Mouse (Mus musculus): Measurements from ENCODE around the gene Cttnbp2nl.

Cttnbp2nl gene

DNA sequence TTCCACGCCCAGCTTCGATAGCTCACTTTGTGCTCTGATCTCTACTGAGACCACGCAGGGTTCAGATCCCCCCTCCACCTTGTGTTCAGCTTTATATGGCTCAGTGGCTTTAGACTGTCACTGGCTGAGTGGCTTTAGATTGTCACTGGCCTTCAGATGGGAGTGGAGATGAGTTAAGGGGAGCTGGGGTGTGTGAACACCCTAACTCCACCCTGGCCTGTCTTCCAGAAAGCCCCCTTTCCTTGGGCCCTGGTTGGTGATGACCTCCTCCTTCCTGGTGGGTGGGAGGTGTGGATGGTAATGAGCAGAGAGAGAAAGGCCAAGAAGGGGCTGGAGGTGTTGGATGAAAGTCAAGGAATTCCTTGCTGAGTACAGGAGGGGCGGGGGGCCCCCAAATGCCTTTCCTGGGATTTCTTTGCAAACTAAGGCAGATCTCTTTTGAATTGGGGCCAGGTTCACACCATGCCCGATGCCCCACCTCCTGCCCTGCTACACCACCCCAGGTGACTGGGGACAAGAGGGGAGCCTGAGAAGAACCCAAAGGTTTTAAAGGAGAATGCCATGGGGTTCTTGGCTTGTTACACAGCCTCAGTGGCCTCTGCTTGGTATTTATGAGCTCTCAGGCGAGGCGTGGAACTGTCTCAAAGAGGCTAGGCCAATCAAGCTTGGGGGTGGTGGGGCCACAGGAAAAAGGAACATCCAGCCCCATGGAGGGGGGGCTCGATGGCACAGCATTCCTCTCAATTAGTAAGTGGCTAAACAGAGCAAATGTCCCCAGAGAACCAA lies 87.7 kb downstream of the Cttnbp2nl start:
- DNase-seq (ENCODE audit: low read depth, low spot score) = no peak

DNA sequence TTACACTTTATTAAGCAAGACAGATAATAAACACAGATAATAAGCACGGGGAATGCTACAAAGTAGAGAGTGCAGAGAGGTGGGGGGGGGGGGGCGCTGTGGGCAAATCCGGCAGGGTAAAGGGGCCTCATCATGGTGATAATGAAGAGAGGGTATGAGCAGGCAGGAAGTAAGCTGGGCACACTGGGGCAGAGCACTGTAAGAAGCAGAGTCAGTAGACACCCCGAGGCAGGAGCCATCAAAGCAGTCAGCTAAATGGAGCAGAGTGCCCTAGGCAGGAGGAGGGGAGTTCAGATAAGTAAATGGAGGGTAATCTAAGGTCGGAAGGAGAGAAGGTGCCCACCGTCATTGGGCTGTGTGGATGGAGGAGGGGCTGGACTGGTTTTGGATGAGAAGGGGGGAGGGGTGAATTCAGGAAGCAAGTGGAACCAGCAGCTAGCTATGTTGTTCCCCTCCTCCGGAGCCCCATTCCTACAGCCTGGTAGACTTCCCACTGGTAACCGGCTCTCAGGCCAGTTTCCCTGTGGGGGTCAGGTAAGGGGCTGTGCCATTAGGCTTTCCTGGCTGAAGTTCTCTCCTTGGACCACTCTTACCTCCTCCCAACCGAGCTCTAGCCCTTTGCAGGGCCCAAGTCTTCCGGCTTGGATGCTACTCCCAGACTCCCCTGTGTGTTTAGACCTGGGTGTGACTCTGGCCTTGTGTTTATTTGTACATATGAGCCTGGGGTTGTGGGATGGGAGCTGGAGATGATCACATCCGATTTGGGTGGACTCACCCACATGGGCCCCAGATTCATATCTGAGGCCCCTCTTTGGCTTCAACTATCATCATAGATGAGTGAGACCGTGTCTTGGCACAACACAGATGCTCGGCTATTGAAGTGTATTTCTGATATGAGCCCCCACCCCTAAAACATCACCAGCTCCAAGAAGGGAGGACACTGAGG lies 89.3 kb downstream of the Cttnbp2nl start:
- DNase-seq (ENCODE audit: low read depth, low spot score) = no peak

GRCm38 (mm10) chr3:104962866-104963265 lies 90.1 kb downstream of the Cttnbp2nl start:
- DNase-seq (ENCODE audit: low read depth, low spot score) = no peak

GRCm38 (mm10) chr3:104962141-104962611 lies 90.8 kb downstream of the Cttnbp2nl start:
- DNase-seq (ENCODE audit: low read depth, low spot score) = no peak

DNA sequence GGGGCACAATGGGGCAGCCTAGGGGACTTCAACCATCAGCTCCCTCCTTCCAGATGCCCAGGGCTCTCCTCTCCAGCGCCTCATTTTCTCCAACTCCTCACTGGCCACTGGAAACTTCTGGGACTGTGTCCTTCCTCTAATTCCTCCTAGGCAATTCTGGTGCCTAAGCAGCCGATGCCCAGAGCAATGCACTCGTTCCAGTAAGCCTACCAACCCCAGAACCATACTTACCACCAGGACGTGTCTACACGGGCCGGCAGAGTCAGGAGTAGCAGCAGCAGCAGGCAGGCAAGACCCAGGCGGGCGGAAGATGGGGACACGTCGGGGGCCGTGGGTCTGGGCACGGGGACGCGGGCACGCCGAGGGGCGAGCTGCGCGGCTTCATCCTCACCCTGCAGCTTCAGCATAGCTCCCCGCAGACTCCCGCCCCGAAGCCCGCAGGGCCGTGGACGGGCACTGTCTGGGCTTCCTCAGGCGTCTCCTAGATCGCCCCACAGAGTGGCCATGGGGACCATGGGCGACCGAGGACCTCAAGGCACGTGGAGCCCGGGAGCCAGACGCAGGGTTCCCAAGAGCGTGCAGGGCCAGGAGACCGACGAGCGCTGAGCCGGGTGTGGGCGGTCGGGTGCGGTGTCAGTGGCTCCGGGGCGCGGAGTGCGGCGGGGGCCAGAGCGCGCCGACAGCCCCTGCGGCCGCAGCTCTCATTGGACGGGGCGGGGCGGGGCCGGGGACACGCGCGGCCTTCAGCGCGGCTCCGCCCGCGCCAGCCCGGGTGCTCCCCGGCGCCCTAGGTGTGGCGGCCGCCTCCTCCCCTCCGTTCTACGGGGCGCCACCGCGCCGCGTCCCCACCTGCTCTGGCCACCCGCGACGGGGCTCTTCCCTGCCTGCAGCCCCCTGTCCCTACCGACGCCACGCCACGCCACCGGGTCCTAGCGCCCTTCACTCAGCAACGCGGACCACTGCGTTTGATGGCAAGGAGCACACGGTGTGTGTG lies 91.6 kb downstream of the Cttnbp2nl start, which contains the start of gene Wnt2b:
Gene Wnt2b, minus strand, starts transcription at position 856 of the 994 bp plus-strand sequence.
- DNase-seq (ENCODE audit: low read depth, low spot score) = no peak

DNA sequence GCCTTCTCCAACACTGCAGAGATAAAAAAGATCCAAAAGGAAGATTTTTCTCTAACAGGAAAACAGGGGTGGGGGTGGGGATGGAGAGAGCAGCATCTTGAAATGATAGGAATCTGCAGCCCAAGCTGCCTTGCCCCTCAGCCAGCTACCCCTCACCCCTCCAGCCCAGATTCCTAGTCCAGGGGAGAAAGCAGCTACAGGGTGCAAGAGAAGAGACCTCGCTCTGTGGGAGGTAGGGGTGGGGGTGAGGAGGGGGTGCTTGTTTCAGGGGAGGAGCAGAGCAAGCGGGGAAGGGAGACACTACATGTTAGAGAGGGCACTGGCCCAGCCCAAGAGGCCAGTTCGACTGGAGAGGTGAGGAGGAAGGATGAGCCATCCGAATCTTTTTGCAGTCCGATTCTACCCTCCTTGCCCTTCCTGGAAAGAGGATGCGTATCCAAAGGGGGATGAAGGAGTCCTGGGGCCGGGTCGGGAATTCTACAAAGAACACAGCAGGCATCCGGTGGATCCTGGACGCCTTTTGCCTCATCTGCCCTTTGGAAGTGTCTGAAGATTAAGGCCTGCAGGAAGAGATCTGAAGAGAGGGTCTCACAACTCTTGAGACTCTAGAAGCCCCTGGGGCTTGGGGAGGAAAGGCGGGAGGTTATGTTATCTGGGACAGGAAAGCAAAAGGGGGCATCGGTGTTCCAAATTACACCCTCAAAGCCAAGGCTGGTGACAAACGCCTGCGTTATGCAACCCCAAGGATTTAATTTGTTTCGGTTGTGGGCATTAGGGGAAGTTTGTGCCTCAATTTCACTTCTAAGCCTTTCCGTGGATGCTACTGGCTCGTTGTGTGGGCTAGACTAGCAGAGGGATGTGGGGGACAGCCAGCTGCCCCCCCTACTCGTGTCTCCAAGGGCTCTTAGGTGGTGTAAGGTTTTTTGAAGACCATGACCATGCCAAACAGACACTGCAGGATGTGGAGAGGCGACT lies 92.6 kb downstream of the Cttnbp2nl start:
- no peak for DNase-seq (ENCODE audit: low read depth, low spot score)

DNA sequence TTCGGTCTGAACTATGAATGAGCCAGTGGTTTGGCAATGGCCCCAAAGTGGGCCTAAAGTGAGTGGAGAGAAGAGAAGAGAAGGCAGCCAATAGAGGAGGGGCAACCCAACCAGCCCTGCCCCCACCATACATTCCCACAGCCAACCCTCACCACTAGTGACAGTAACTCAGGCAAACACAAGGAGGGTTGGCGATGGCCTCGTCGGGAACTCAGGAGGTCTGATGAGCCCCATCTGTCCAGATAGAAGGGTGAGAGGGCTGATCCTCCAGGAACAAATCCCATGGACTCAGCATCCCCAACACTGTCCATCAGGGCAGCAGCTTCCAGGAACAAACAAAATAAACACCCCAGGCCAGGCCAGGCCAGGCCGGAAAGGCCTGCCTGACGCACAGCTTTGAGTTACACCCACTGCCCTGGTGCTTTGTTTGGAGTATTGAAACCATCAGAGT lies 96.8 kb downstream of the Cttnbp2nl start:
- DNase-seq (ENCODE audit: low read depth, low spot score) = no peak

GRCm38 (mm10) chr3:104954551-104954950 lies 98.4 kb downstream of the Cttnbp2nl start:
- no peak for DNase-seq (ENCODE audit: low read depth, low spot score)

DNA sequence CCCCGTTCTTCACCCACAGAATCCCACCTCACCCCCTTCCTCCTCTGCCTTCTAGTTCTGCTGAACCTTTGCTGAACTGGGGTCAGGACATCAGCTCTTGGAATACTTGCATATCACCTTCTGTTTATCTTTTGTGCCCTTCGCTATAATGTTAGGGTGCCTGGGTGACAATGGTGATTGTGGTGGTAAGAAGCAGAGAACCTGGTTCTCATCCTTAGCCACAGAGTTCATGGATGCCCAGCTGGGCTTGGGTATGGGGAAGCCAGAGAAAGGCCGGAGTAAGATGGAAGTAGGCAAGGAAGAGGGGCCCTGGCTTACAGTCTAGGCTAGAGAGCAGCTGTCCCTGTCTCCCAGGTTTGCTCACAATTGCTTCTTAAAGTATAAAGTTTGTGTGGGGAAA lies 98.8 kb downstream of the Cttnbp2nl start:
- DNase-seq (ENCODE audit: low read depth, low spot score) = no peak

DNA sequence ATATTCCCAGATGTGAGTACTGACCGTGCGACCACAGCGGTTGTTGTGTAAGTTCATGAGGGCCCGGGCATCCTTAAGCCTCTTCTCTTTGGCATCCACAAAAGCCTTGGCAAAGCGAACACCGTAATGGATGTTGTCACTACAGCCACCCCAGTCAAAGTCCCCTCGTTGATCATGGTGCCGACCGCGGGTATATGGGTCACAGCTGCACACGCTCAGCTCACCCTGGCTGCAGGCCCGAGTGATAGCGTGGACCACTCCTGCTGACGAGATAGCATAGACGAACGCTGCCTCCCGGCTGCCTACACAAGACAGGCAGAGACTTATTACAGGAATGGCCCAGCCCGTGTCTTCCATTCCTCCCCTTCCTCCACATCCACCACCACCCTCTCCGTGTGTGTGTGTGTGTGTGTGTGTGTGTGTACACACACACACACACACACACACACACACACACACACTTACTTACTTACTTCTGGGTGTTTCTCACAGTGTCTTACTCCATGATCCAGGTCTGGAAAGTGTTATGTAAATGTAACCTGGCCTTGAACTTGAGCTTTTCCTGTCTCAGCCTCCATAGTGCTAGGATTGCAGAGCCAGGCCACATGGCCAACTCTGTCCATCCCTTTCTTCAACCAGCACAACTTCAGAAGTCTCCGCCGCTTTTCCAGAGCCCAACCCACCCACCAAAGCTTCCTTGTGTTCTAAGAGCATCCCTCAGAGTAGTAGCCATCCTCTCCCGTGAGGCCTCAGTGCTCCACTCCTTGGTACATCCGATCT lies 99.9 kb downstream of the Cttnbp2nl start:
- DNase-seq (ENCODE audit: low read depth, low spot score) = no peak
